Mouse (Mus musculus) neural tube, embryonic 12.5 days (tissue): ENCODE data around the gene Slco1a5. TPM values are rescaled to one million over a fixed set of nuclear protein-coding genes. Genes with fewer than 3 reads are reported as not detected.

Source experiments
- polyA plus RNA-seq: library from polyadenylated mRNA; unstranded; fragments of >200 nt; fragmentation: Nextera tagmentation; extraction: Ambion mirVana; gene quantifications from 2 replicates; pipeline ENCODE4 v1.2.1, GENCODE M21; 2016

The Slco1a5 gene
- polyA plus RNA-seq, 1 experiment from 2014 or later: 0.22 TPM

Other genes with a start within 250 kb of the Slco1a5 start
- gene Slco1a6, start 114.5 kb downstream of the Slco1a5 start, polyA plus RNA-seq: not detected in 2 replicates
- gene Iapp, start 24.6 kb downstream of the Slco1a5 start, polyA plus RNA-seq: not detected in 2 replicates
- gene Pyroxd1, start 22.7 kb upstream of the Slco1a5 start, polyA plus RNA-seq: 23.5 and 24.4 TPM in 2 replicates
- 34.5 and 34.8 TPM in 2 replicates for gene Recql, start 64.1 kb upstream of the Slco1a5 start, polyA plus RNA-seq
- 89.3 and 92.0 TPM in 2 replicates for gene Golt1b, start 64.2 kb upstream of the Slco1a5 start, polyA plus RNA-seq
- 0.84 and 1.2 TPM in 2 replicates for gene Spx, start 90.5 kb upstream of the Slco1a5 start, polyA plus RNA-seq
- gene Gys2, start 150.1 kb upstream of the Slco1a5 start, polyA plus RNA-seq: 0.06 TPM in 1 of 2 replicates, not detected in the other
- 495 and 509 TPM in 2 replicates for gene Ldhb, start 185.0 kb upstream of the Slco1a5 start, polyA plus RNA-seq
- 6.6 and 8.4 TPM in 2 replicates for gene Kcnj8, start 248.6 kb upstream of the Slco1a5 start, polyA plus RNA-seq